Mouse (Mus musculus) brain, embryonic 14.5 days (tissue): ENCODE measurements around the gene Mau2.

Experiments
- CTCF ChIP-seq: fragments of 200-500 bp; IDR thresholded peaks from 2 replicates; pipeline ENCODE4 v1.5.1; 2012; ENCODE audit warnings: inconsistent platforms, mild to moderate bottlenecking, moderate library complexity, borderline replicate concordance; ENCODE audit not compliant: insufficient read depth, insufficient read length; ENCODE audit errors: extremely low read depth
- POLR2A ChIP-seq: fragments of 200-500 bp; IDR thresholded peaks from 2 replicates; pipeline ENCODE4 v1.6.1; 2012; ENCODE audit warnings: mild to moderate bottlenecking, inconsistent platforms, borderline replicate concordance; ENCODE audit not compliant: poor library complexity, insufficient read depth, insufficient read length, severe bottlenecking; ENCODE audit errors: extremely low read depth

DNA sequence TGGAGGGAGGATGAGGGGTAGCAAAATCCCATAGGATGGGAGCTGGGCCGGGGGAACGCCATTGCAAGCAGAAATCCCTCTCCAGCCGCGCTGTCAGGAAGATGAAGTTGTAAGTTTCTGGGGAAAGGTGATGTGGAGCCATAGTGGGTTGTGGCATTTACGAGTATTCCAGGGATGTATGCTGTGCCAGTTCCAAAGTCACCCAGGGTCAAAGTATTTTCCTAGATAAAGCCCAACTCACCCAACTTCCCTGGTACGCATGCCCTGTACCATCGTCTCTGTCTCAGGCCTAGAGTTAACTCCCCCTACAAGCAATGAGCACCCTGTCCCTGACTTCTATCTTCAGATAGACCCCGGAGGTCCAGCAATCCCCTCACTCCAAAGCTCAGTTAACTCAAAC is 30.6 kb upstream of the Mau2 start:
- TF ChIP-seq CTCF (no peak), POLR2A (no peak)
